Mouse (Mus musculus): ENCODE measurements around the gene Golga2. TPM values are rescaled to one million over a fixed set of nuclear protein-coding genes. Genes with fewer than 3 reads are reported as not detected.

Gene Golga2
- polyA plus RNA-seq, 1 experiment from 2014 or later: 25.6 TPM

DNA sequence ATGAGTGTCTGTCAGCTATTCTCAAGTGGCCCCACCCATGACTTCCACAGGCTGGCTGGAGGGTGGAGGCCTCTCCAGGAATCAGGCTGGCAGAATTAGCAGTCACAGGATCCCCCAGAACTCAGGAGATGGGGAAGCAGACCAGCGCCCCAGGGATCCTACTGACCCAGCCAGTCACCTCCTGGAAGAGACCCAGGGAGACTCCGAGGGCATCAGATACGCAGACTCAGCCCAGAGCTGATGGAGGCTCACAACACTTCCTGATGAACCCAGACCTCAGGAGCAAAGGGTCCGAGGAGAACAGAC lies 54.4 kb downstream of the Golga2 start:
- no peak overlapping the region for H3K27ac ChIP-seq
- no peak overlapping the region for H3K4me2 ChIP-seq
- ATAC-seq (ENCODE audit: low FRiP score): no peak
- no peak overlapping the region for H3K4me3 ChIP-seq
- H3K9ac ChIP-seq: no peak overlapping the region
- WGBS: 80% methylated on average over 4 of the region's 4 CpGs
- no peaks in the 10 kb centered on the region for H3K9me3 ChIP-seq
- peaks cover 47% of the 10 kb centered on the region for H3K36me3 ChIP-seq
- H3K27me3 ChIP-seq: peaks cover 13% of the 10 kb centered on the region
- peaks cover 23% of the 10 kb centered on the region for H3K4me1 ChIP-seq (replicated peaks)

DNA sequence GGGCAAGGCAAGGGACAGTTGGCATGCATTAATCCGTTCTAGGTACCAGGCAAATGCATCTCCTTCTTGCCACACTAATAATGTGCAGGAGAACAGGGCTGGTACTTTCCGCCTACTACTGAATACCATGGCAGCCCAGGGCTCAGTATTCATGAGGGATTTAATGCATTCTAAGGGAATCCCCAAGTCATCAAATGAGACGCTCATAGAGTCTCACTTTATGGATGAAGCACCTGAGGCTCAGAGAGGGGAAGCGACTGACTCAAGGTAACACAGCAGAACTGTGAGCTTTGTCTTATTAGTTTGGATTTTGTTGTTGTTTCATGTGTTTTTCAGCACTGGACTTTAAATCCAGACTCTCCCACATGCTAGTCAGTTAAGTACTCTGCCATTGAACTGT lies 54.9 kb downstream of the Golga2 start:
- Histone ChIP-seq H3K4me2 (no peak overlapping the region), H3K27ac (no peak overlapping the region), H3K9ac (no peak overlapping the region), H3K36me3 (peaks cover 42% of the 10 kb centered on the region), H3K27me3 (peaks cover 10% of the 10 kb centered on the region; the same call in 1 of the 2 replicates), H3K4me1 (replicated peaks) (peaks cover 23% of the 10 kb centered on the region), H3K4me3 (no peak overlapping the region), H3K9me3 (no peaks in the 10 kb centered on the region)
- WGBS: 88% methylated on average over 4 of the region's 4 CpGs
- no peak for ATAC-seq (ENCODE audit: low FRiP score)

DNA sequence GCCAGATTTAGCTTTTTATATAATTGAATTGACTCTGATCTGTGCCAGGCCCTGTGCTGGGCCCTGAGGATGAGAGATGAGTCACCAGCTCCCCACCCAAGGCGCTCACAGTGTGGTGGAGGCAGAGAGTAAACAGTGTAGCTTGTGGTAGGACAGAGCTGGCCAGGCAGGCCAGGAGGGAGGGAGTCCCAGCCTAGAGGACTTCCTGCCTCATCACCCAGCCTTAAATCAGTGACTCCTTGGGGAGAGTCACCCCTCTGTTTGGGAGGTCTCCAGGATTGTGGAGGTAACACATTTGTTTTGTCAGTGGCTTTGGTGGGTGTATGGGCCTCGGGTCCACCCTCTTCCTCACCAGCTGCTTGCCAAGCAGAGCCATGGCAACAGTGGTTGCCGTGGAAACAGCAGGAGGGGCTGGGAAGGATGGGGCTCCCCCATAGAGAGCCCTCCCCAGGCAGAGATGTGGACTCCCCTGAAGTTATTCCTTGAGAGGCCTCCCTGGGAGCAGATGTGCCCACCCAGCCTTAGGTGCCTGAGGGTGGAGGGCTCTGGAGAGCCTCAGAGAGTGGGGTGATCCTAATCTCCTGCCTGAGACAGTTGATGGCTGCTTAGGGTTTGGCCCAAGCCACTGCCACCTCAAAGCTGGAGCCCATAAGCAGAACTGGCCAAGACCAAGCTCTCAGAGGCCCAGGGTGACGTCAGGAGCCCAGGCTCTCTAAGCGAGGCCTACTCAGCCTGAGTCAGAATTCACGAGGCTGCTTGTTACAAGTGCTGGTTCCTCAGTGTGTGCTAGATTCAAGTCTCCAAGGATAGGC lies 55.6 kb downstream of the Golga2 start:
- Histone ChIP-seq H3K9ac (peak overlapping the region; percentile 35; the same call in 1 of the 2 replicates), H3K4me1 (replicated peaks) (peaks cover 23% of the 10 kb centered on the region), H3K36me3 (peaks cover 36% of the 10 kb centered on the region), H3K9me3 (no peaks in the 10 kb centered on the region), H3K4me3 (no peak overlapping the region), H3K27ac (peak overlapping the region; percentile 40; the same call in 1 of the 2 replicates), H3K4me2 (no peak overlapping the region), H3K27me3 (peaks cover 5% of the 10 kb centered on the region; the same call in 1 of the 2 replicates)
- 69% methylated on average over 6 of the region's 6 CpGs for WGBS
- no peak for ATAC-seq (ENCODE audit: low FRiP score)

DNA sequence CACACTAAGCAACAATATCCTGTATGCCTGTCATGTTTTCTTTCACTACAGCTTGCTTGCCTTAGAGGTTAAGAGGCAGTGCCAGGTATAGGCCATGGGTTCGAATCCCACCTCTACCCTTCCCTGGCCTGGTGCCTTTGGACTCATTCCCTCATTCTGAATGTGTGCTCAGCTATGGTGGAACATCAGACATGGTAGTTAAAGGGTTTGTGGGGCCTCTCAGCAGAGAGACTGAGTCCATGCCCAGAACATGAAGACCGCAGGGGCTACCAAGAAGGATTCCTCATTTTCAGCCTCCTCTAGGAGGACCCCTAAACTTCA lies 56.1 kb downstream of the Golga2 start:
- H3K4me2 ChIP-seq: no peak overlapping the region
- H3K27ac ChIP-seq: peak overlapping the region; percentile 40; the same call in 1 of the 2 replicates
- WGBS: 94% methylated on average over 2 of the region's 2 CpGs
- H3K9ac ChIP-seq: no peak overlapping the region
- no peak overlapping the region for H3K4me3 ChIP-seq
- no peaks in the 10 kb centered on the region for H3K27me3 ChIP-seq
- H3K4me1 ChIP-seq (replicated peaks): peaks cover 23% of the 10 kb centered on the region
- ATAC-seq (ENCODE audit: low FRiP score): no peak
- H3K9me3 ChIP-seq: no peaks in the 10 kb centered on the region
- peaks cover 36% of the 10 kb centered on the region for H3K36me3 ChIP-seq

DNA sequence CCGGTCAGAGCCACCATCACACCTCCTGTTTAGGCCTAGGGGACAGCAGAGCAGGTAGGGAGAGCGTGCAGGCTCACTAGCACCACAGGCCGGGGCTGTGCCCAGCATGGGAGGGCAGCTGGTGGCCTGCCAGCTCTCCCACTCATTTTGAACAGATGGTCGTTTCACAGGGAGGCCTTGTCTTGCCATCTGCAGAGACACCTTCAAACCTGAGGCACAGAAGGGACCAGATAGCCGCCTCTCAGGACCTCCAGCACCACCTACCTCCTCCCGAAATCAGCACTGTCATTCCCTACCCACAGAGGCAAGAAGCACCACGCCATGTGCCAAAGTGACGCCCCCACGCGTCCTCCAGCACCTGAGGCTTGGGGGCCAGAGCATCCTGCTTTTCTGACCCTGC lies 56.9 kb downstream of the Golga2 start:
- WGBS: 68% methylated on average over 10 of the region's 10 CpGs
- ATAC-seq (ENCODE audit: low FRiP score): no peak
- H3K27ac ChIP-seq: peak overlapping the region; percentile 46; the same call in 1 of the 2 replicates
- H3K4me1 ChIP-seq (replicated peaks): peaks cover 23% of the 10 kb centered on the region
- H3K27me3 ChIP-seq: no peaks in the 10 kb centered on the region
- H3K36me3 ChIP-seq: peaks cover 39% of the 10 kb centered on the region
- no peak overlapping the region for H3K4me3 ChIP-seq
- no peak overlapping the region for H3K4me2 ChIP-seq
- no peak overlapping the region for H3K9ac ChIP-seq
- no peaks in the 10 kb centered on the region for H3K9me3 ChIP-seq

DNA sequence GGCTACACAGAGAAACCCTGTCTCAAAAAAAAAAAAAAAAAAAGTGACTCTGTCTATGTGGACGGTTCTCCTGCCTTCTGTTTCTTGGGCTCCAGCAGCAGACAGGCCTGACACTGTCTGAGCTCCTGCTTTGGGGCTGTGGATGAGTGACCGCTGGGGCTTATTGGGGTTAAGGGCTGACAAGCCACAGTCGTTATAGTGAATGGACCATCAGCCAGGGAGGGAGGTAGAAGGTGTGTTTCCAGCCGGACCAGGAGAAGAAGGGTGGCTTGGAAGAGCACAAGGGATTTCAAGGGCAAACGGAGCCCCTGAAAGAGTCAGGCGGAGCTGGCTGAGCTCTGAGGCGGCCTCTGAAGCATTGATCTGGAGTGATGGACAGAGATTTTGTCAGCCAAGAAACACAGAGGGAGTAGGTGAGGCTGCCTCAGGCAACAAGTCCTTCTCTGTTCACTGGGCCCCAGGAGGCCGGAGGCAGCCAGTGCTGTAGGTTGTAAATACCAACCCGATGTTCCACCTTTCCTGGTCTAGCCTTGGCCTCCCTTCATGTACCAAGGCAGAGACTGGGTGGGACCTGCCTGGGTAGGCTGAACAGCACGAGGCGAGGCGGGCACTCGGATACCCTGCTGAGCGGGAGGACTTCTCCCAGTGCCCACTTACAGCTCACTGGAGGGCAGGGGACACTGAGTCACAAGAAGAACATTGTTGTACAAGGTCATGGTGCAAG lies 57.6 kb downstream of the Golga2 start:
- H3K27ac ChIP-seq: no peak overlapping the region
- H3K27me3 ChIP-seq: 0 out of 2 replicates have a peak, but pooled peaks cover 2% of the 10 kb centered on the region
- peaks cover 28% of the 10 kb centered on the region for H3K4me1 ChIP-seq (replicated peaks)
- WGBS: 66% methylated on average over 14 of the region's 14 CpGs
- ATAC-seq (ENCODE audit: low FRiP score): no peak
- H3K36me3 ChIP-seq: peaks cover 37% of the 10 kb centered on the region
- no peak overlapping the region for H3K9ac ChIP-seq
- H3K4me2 ChIP-seq: no peak overlapping the region
- no peak overlapping the region for H3K4me3 ChIP-seq
- H3K9me3 ChIP-seq: no peaks in the 10 kb centered on the region

DNA sequence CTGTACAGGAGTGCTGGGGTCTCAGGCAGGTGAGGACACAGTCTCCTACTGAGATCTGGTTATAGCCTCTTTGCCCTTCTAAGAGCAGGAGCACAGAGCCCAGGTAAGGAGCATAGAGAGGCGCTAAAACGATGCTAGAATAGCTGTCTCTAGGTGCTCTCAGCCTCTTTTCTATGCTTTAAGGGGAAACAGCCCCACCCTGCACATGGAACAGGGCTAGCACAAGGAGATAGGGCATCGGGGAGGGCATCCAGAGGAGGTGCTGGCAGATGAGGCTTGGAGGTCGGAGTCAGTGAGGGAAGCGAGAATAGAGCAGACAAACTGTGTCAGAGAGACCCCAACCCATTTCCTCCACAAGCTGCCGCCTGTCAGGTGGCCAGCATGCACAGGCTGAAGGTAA lies 59.8 kb downstream of the Golga2 start:
- no peaks in the 10 kb centered on the region for H3K9me3 ChIP-seq
- peaks cover 31% of the 10 kb centered on the region; the same call in 1 of the 2 replicates for H3K36me3 ChIP-seq
- H3K9ac ChIP-seq: no peak overlapping the region
- no peak for ATAC-seq (ENCODE audit: low FRiP score)
- H3K4me2 ChIP-seq: no peak overlapping the region
- no peak overlapping the region for H3K4me3 ChIP-seq
- H3K4me1 ChIP-seq (replicated peaks): peaks cover 50% of the 10 kb centered on the region
- no peak overlapping the region for H3K27ac ChIP-seq
- 77% methylated on average over 6 of the region's 6 CpGs for WGBS
- 0 out of 2 replicates have a peak, but pooled peaks cover 10% of the 10 kb centered on the region for H3K27me3 ChIP-seq

DNA sequence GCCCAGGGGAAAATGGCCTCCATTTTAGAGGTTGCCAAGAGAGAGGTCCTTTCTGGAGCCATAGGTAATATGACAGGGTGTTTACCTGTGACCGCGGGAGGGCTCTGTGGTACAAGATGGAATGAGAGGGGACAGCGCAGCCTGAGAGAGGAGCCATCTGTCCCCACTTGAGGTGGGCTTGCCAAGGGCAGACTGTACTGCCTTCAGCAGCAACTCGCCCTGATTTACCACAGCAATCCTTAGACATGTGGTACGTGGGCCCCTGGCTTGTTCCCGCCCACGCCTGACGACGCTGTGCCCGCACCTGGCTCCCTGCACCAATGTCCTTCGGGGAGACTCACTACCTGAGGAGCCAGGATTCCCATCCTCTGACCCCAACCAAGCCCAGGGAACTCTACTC lies 61.1 kb downstream of the Golga2 start:
- Histone ChIP-seq H3K4me3 (no peak overlapping the region), H3K27me3 (0 out of 2 replicates have a peak, but pooled peaks cover 10% of the 10 kb centered on the region), H3K4me2 (no peak overlapping the region), H3K4me1 (replicated peaks) (peaks cover 41% of the 10 kb centered on the region), H3K27ac (no peak overlapping the region), H3K9ac (no peak overlapping the region), H3K36me3 (peaks cover 26% of the 10 kb centered on the region; the same call in 1 of the 2 replicates), H3K9me3 (no peaks in the 10 kb centered on the region)
- WGBS: 86% methylated on average over 11 of the region's 11 CpGs
- no peak for ATAC-seq (ENCODE audit: low FRiP score)

DNA sequence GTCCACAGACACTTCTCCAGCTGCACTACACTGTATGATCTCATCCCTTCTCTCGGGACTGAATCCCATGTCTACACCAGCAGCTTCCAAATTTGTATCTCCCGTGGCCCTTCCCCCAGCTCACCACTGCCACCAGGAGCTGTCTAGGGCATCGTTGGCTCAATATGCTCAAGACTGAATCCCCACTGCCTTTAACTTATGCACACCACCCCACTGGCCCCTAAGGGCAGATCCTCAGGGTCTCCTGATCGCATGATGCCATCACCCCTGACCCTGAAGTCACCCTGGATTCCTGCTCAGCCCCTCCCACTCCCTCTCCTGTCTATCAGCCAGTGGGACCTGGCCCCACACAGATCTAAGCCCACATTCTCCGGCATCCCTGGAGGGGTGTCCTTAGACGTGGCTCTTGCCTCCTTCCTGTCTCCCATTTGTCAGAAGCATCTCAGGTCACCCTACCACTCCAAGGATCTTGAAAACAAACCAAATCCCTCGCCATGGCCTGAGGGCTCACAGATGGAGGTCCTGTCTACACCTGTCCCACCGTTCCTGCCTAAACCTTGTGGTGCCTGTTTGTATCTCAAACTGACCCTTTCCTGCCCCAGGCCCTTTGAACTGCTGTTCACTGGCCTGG lies 62.6 kb downstream of the Golga2 start:
- 65% methylated on average over 8 of the region's 8 CpGs for WGBS
- Histone ChIP-seq H3K27me3 (0 out of 2 replicates have a peak, but pooled peaks cover 10% of the 10 kb centered on the region), H3K27ac (no peak overlapping the region), H3K9me3 (no peaks in the 10 kb centered on the region), H3K4me2 (no peak overlapping the region), H3K9ac (peak overlapping the region; percentile 93), H3K4me3 (no peak overlapping the region), H3K36me3 (peaks cover 22% of the 10 kb centered on the region; the same call in 1 of the 2 replicates), H3K4me1 (replicated peaks) (peaks cover 37% of the 10 kb centered on the region)
- no peak for ATAC-seq (ENCODE audit: low FRiP score)

DNA sequence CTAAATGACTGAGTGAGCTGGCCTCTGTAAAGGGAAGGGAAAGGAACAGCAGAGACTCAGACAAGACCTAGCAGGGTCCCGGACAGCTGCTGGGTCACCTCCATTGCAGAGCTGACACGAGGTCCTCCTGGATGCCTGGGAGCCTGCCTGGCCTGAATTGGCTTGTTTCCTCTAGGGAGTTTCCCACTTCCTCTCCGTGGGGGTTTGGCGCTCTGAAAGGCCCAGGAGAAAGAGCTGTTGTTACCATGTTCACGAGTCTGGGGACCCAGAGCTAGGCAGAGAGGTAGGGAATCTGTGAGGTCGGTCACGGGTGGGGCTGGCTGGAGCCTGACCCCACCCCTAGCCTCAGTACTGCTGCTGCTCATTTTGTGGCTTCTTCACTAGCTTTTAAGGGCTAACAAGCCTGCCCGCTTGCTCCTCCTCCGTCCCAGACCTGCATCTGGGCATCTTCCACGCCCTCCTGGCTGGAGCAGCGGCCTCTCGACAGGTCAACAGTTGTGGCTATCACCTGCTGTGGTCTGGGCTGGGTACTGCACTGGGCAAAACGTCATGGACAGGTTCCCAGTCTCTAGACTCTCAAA lies 63.4 kb downstream of the Golga2 start:
- Histone ChIP-seq H3K27ac (no peak overlapping the region), H3K27me3 (0 out of 2 replicates have a peak, but pooled peaks cover 10% of the 10 kb centered on the region), H3K4me2 (peak overlapping the region; percentile 78), H3K4me1 (replicated peaks) (peaks cover 33% of the 10 kb centered on the region), H3K36me3 (peaks cover 19% of the 10 kb centered on the region; the same call in 1 of the 2 replicates), H3K9ac (peak overlapping the region; percentile 93), H3K9me3 (no peaks in the 10 kb centered on the region), H3K4me3 (peak overlapping the region; percentile 73; the same call in 1 of the 2 replicates)
- no peak for ATAC-seq (ENCODE audit: low FRiP score)
- WGBS: 53% methylated on average over 13 of the region's 13 CpGs

DNA sequence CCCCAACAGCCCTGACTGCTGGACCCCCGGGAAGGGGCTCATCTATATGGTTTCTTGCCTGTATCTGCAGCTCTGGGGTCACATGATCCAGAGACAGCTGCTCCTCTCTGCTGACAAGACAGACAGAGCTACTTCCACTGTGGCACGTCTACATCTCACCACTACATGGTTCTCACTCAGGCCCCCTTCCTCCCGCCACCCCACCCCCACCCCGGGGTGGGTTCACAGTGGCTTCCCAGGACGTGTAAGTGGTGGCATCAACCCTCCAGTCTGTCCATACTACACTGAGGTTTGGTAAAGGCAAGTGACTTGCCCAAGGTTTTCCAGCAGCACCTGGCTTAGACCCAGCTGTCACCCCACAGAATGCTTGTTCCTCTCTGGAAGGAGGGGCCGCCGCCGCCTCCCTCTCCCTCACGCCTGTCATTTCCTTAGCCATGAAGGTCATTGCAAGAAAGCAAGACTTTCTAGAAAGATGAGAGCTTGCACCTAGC lies 64.3 kb downstream of the Golga2 start:
- WGBS: 42% methylated on average over 9 of the region's 9 CpGs
- peak overlapping the region; percentile 93 for H3K9ac ChIP-seq
- 0 out of 2 replicates have a peak, but pooled peaks have one; percentile 2 for ATAC-seq (ENCODE audit: low FRiP score)

More for the DNA sequence above, 64.3 kb downstream of the Golga2 start:
- Histone ChIP-seq H3K27ac (peak overlapping the region; percentile 97), H3K36me3 (peaks cover 19% of the 10 kb centered on the region; the same call in 1 of the 2 replicates), H3K4me3 (peak overlapping the region; percentile 73), H3K4me1 (replicated peaks) (peaks cover 33% of the 10 kb centered on the region), H3K9me3 (no peaks in the 10 kb centered on the region), H3K27me3 (0 out of 2 replicates have a peak, but pooled peaks cover 10% of the 10 kb centered on the region), H3K4me2 (peak overlapping the region; percentile 78)
